8 mouse cellular contexts compared by ENCODE assay signal in genomic region chr5:134182172-134182571, GRCm38 (mm10). TPM values are rescaled to one million over a fixed set of nuclear protein-coding genes. Genes with fewer than 3 reads are reported as not detected.
DNase-seq lines count a peak whose midpoint lies in the region; ATAC-seq and TF ChIP-seq lines count a peak whose summit lies in the region.
"Had no signal": no experiment of that assay in that cellular context is flagged by ENCODE, and none has a peak within 500 bp of the region (broad histone marks: within the 10 kb centered on the region; RNA-seq: fewer than 3 reads in every experiment).

No protein-coding gene starts in this region.

- no peaks in the 10 kb centered on the region for H3K9me3 ChIP-seq in hindbrain, embryonic 11.5 days (ENCODE audit: control insufficient read depth, low read length)
- no peaks in the 10 kb centered on the region for H3K9me3 ChIP-seq in hindbrain, embryonic 12.5 days (replicated peaks)
- H3K9me3 ChIP-seq in embryonic facial prominence, embryonic 10.5 days, result no peaks in the 10 kb centered on the region
- H3K9me3 ChIP-seq in neural tube, embryonic 15.5 days (replicated peaks), result no peaks in the 10 kb centered on the region

- no peak overlapping the region for H3K4me2 ChIP-seq in hindbrain, embryonic 11.5 days (replicated peaks; ENCODE audit: low read depth, low read length)
- no peak overlapping the region for H3K4me2 ChIP-seq in hindbrain, embryonic 12.5 days (replicated peaks)
- no peak overlapping the region for H3K4me2 ChIP-seq in neural tube, embryonic 15.5 days

- H3K4me1 ChIP-seq in hindbrain, embryonic 11.5 days (replicated peaks; ENCODE audit: control insufficient read depth, insufficient read depth, low read length), result peaks cover 4% of the 10 kb centered on the region; the same call in 1 of the 2 replicates
- peaks cover 19% of the 10 kb centered on the region for H3K4me1 ChIP-seq in hindbrain, embryonic 12.5 days
- peaks cover 9% of the 10 kb centered on the region for H3K4me1 ChIP-seq in spleen, adult 2 months (ENCODE audit: control insufficient read depth, insufficient read depth, insufficient read length)
- H3K4me1 ChIP-seq in embryonic facial prominence, embryonic 10.5 days, result peaks cover 26% of the 10 kb centered on the region
- H3K4me1 ChIP-seq in neural tube, embryonic 15.5 days, result peaks cover 29% of the 10 kb centered on the region

- H3K27ac ChIP-seq in hindbrain, embryonic 11.5 days (ENCODE audit: low read depth, low read length), result no peak overlapping the region
- H3K27ac ChIP-seq in hindbrain, embryonic 12.5 days, result no peak overlapping the region
- 0 out of 2 replicates have a peak overlapping the region, but pooled peaks have one; percentile 3 for H3K27ac ChIP-seq in spleen, adult 2 months (ENCODE audit: insufficient read depth, low read length)
- no peak overlapping the region for H3K27ac ChIP-seq in embryonic facial prominence, embryonic 10.5 days (replicated peaks)
- 0 out of 2 replicates have a peak overlapping the region, but pooled peaks have one; percentile 2 for H3K27ac ChIP-seq in neural tube, embryonic 15.5 days (replicated peaks)
- H3K27ac ChIP-seq: macrophage had no signal

- ATAC-seq in hindbrain, embryonic 11.5 days (ENCODE audit: low FRiP score), result no peak
- no peak for ATAC-seq in hindbrain, embryonic 12.5 days (ENCODE audit: low FRiP score)
- no peak for ATAC-seq in neural tube, embryonic 15.5 days (ENCODE audit: low FRiP score)

- no peak for TF ChIP-seq POLR2A in spleen, adult 2 months (IDR thresholded peaks at IDR 0.05; ENCODE audit: low read depth, low read length)

- H3K9ac ChIP-seq in hindbrain, embryonic 11.5 days (ENCODE audit: low read depth, low read length), result no peak overlapping the region
- H3K9ac ChIP-seq in hindbrain, embryonic 12.5 days, result no peak overlapping the region
- H3K9ac ChIP-seq in neural tube, embryonic 15.5 days (replicated peaks), result no peak overlapping the region; the same call in 1 of the 2 replicates

- no peak overlapping the region for H3K4me3 ChIP-seq in hindbrain, embryonic 11.5 days (ENCODE audit: low read depth, low read length)
- H3K4me3 ChIP-seq in hindbrain, embryonic 12.5 days, result no peak overlapping the region
- no peak overlapping the region for H3K4me3 ChIP-seq in spleen, adult 2 months (ENCODE audit: extremely low read depth, insufficient read depth, insufficient read length)
- H3K4me3 ChIP-seq in embryonic facial prominence, embryonic 10.5 days, result peak overlapping the region; percentile 21; the same call in 1 of the 2 replicates
- no peak overlapping the region for H3K4me3 ChIP-seq in neural tube, embryonic 15.5 days (replicated peaks)

- 70% methylated on average over 3 of the region's 3 CpGs for WGBS in hindbrain, embryonic 11.5 days
- 51% methylated on average over 3 of the region's 3 CpGs for WGBS in hindbrain, embryonic 12.5 days
- 58% methylated on average over 3 of the region's 3 CpGs for WGBS in spleen, adult 2 months
- 69% methylated on average over 3 of the region's 3 CpGs for WGBS in embryonic facial prominence, embryonic 10.5 days
- WGBS in neural tube, embryonic 15.5 days, result 63% methylated on average over 3 of the region's 3 CpGs

- no peaks in the 10 kb centered on the region for H3K27me3 ChIP-seq in hindbrain, embryonic 11.5 days (ENCODE audit: control insufficient read depth, insufficient read depth, low read length)
- no peaks in the 10 kb centered on the region; the same call in 1 of the 2 replicates for H3K27me3 ChIP-seq in hindbrain, embryonic 12.5 days
- no peaks in the 10 kb centered on the region for H3K27me3 ChIP-seq in spleen, adult 2 months (ENCODE audit: control insufficient read depth, insufficient read depth, low read length)
- H3K27me3 ChIP-seq in embryonic facial prominence, embryonic 10.5 days (replicated peaks; ENCODE audit: low read depth, poor library complexity, severe bottlenecking), result no peaks in the 10 kb centered on the region
- H3K27me3 ChIP-seq in neural tube, embryonic 15.5 days (replicated peaks), result no peaks in the 10 kb centered on the region

- no peaks in the 10 kb centered on the region for H3K36me3 ChIP-seq in hindbrain, embryonic 11.5 days (ENCODE audit: control insufficient read depth, insufficient read depth, low read length)
- no peaks in the 10 kb centered on the region for H3K36me3 ChIP-seq in hindbrain, embryonic 12.5 days
- H3K36me3 ChIP-seq in spleen, adult 2 months (ENCODE audit: control insufficient read depth, insufficient read depth, low read length), result no peaks in the 10 kb centered on the region
- no peaks in the 10 kb centered on the region for H3K36me3 ChIP-seq in embryonic facial prominence, embryonic 10.5 days (replicated peaks)
- H3K36me3 ChIP-seq in neural tube, embryonic 15.5 days, result no peaks in the 10 kb centered on the region

- no peak for TF ChIP-seq CTCF in spleen, adult 2 months (IDR thresholded peaks at IDR 0.05; ENCODE audit: extremely low read depth, insufficient read depth, insufficient read length, insufficient replicate concordance)

- DNase-seq in hindbrain, embryonic 11.5 days (ENCODE audit: low spot score), result peak; percentile 19
- DNase-seq in spleen, adult 2 months (ENCODE audit: low read depth in 1 of 2, low spot score in 2 of 2), result no peak
- no peak for DNase-seq in spleen, postnatal 14 days (ENCODE audit: low spot score in 2 of 2)
- DNase-seq in embryonic facial prominence, embryonic 10.5 days (ENCODE audit: low spot score), result no peak
- no peak for DNase-seq in natural killer cell, adult 2 months (ENCODE audit: low spot score in 2 of 2)

RNA-seq across cellular contexts. Expression of gene Gtf2ird2, which starts 1.6 kb away (rescaled TPM):
- polyA plus RNA-seq in hindbrain, embryonic 11.5 days (2014; fragmentation: Nextera tagmentation; extraction: Ambion mirVana), result 7.1 and 8.2 TPM in 2 replicates
- polyA plus RNA-seq in hindbrain, embryonic 12.5 days (2016; fragmentation: Nextera tagmentation; extraction: Ambion mirVana), result 11.7 and 12.8 TPM in 2 replicates
- polyA plus RNA-seq in spleen, adult 2 months (2012; rRNA removed), result 6.4 and 7.7 TPM in 2 replicates
- polyA plus RNA-seq in embryonic facial prominence, embryonic 10.5 days (2016; fragmentation: Nextera tagmentation; extraction: Ambion mirVana), result 8.1 and 8.5 TPM in 2 replicates
- 12.4 and 14.4 TPM in 2 replicates for polyA plus RNA-seq in neural tube, embryonic 15.5 days (2015; fragmentation: Nextera tagmentation; extraction: Ambion mirVana)

RNA-seq across cellular contexts. Expression of gene Rcc1l, which starts 5.6 kb away (rescaled TPM):
- polyA plus RNA-seq in hindbrain, embryonic 11.5 days (2014; fragmentation: Nextera tagmentation; extraction: Ambion mirVana), result 21.8 and 22.8 TPM in 2 replicates
- polyA plus RNA-seq in hindbrain, embryonic 12.5 days (2016; fragmentation: Nextera tagmentation; extraction: Ambion mirVana), result 27.4 and 28.0 TPM in 2 replicates
- polyA plus RNA-seq in spleen, adult 2 months (2012; rRNA removed), result 10.7 and 12.0 TPM in 2 replicates
- polyA plus RNA-seq in embryonic facial prominence, embryonic 10.5 days (2016; fragmentation: Nextera tagmentation; extraction: Ambion mirVana), result 41.9 and 42.1 TPM in 2 replicates
- polyA plus RNA-seq in neural tube, embryonic 15.5 days (2015; fragmentation: Nextera tagmentation; extraction: Ambion mirVana), result 20.3 and 21.6 TPM in 2 replicates

RNA-seq across cellular contexts. Expression of gene Ncf1, which starts 47.3 kb away (rescaled TPM):
- 3.2 and 4.0 TPM in 2 replicates for polyA plus RNA-seq in hindbrain, embryonic 11.5 days (2014; fragmentation: Nextera tagmentation; extraction: Ambion mirVana)
- polyA plus RNA-seq in hindbrain, embryonic 12.5 days (2016; fragmentation: Nextera tagmentation; extraction: Ambion mirVana), result 3.6 and 4.6 TPM in 2 replicates
- polyA plus RNA-seq in spleen, adult 2 months (2012; rRNA removed), result 103 and 151 TPM in 2 replicates
- 1.8 and 2.0 TPM in 2 replicates for polyA plus RNA-seq in embryonic facial prominence, embryonic 10.5 days (2016; fragmentation: Nextera tagmentation; extraction: Ambion mirVana)
- 2.5 and 5.1 TPM in 2 replicates for polyA plus RNA-seq in neural tube, embryonic 15.5 days (2015; fragmentation: Nextera tagmentation; extraction: Ambion mirVana)

Comparison
In these comparisons a context has a peak if more than half of its experiments do, and no peak if none do; other contexts are left out.
1. H3K27ac ChIP-seq: peak in spleen, adult 2 months (single experiment) and neural tube, embryonic 15.5 days (single experiment); none in hindbrain, embryonic 11.5 days (single experiment), hindbrain, embryonic 12.5 days (single experiment) and embryonic facial prominence, embryonic 10.5 days (single experiment).
2. RNA of gene Ncf1, which starts 47.3 kb away (polyA plus RNA-seq): 103 to 151 TPM in spleen, adult 2 months; 3.6 to 4.6 TPM in hindbrain, embryonic 12.5 days, 3.2 to 4.0 TPM in hindbrain, embryonic 11.5 days, 2.5 to 5.1 TPM in neural tube, embryonic 15.5 days and 1.8 to 2.0 TPM in embryonic facial prominence, embryonic 10.5 days; every median in the first group is over 10 times any median in the second.